Mouse (Mus musculus) skeletal muscle tissue, adult 2 months (tissue): ENCODE data around the gene Ppp4c.

Experiments used
- DNase-seq: peaks from one replicate; pipeline ENCODE4 v3.0.0-alpha.2; 2012; ENCODE audit warnings: low read depth, low spot score

Ppp4c gene

DNA sequence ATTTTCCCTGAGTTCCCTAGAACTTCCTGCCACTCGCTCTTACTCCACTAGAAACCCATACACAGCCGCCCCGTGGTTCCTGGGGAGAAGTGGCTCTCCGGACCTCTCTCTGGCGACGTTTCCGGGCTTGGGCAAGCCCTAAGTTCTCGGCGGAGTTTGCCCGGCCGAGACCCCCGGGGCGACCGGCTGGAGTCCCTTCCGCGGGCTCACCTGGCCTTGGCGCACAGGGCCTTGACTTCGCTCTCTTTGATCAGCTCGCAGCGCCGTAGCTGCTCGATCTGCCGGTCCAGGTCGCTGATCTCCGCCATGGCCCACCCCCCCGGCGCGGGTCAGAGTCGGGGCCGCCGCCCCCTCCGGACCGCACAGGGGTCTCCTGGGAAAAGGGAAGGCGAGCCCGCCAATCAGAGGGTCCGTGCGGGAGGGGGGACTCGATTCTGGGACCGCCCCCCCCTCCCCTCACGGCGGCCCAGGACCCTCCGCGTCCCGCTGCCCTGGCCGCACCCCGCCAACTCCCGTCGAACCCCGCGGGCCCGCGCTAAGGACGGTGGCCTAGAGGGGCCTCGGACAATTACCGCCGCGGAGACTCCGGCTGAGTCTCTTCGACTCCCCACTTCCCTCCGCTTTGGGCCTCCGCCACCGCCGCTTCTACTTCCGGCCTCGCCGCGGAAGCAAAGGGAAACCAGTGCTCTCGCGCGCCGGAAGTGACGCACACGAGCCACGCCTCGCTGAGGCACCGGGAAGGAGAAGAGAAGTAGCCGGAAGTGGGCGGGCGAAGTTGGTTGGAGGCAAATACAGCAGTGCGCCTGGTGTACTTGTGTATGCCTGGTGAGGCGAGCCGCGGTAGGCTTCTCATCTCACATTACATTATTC is at the start of gene Ppp4c:
Ppp4c (minus strand) TSS at position 646 of the 870 bp plus-strand sequence.
- DNase-seq, result peak; percentile 97

GRCm38 (mm10) chr7:126833294-126833693 is 41.0 kb upstream of the Ppp4c start:
- DNase-seq, result peak; percentile 51

DNA sequence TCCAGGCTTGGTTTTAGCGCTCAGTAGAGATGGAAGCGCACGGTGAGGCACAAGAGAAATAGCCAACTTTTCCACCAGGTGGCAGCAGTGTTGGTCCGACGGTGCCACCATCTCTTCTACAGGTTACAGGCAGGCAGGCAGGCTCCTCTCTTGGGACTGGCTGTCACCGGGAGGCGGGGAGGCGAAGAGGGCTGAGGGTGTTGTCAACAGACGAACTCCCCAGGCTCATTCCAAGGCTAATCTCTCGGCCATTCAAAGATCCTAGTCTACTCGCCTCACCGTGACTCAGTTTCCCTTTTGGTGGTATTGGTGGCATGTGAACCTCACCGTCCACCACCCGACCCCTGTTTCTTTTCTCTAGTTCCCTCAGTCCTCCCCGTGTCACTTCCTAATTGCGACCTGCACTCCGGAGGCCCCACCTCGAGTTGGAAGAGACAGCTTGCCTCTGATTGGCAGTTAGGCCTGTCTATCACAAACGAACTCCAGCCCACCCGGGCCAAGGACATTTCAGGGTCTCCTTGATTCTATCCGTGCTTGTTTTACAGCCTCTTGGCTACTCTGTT is 39.8 kb upstream of the Ppp4c start:
- DNase-seq, result peak; percentile 58

- DNase-seq, result no peak
These were observed 39.2 kb upstream of the Ppp4c start, which contains the start of gene 4930451I11Rik for GRCm38 (mm10) chr7:126831539-126831938. Gene 4930451I11Rik, minus strand, starts transcription at chr7:126831639.

GRCm38 (mm10) chr7:126825952-126826351 is 33.7 kb upstream of the Ppp4c start:
- DNase-seq, result no peak

- no peak for DNase-seq
These were observed 33.1 kb upstream of the Ppp4c start for GRCm38 (mm10) chr7:126825403-126825802.

GRCm38 (mm10) chr7:126823940-126824339 is 31.6 kb upstream of the Ppp4c start:
- no peak for DNase-seq

DNA sequence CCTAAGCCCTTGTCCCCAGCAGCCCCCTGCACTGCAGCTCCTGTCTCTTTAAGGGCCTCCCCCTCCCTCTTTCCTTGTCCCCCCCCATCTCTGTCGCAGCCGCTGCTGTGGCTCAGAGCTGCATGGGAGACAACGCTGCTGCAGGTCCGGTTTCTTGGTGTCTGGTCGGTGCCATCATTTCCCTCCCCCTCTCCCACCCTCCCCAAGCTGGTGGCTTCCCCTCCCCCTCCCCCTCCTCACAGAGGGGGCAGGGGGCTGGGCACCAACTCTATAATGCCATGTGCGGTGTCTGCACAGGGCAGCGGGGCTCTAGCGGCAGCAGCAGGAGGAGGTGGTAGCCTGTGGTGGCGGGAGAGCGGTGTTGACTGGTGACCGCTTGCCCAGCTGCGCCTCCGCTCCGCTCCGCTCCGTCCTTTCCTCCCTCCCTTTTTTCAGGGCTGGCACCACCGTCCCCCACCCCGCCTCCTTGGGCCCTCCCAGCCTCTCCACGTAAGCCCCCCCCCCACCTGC is 31.0 kb upstream of the Ppp4c start:
- no peak for DNase-seq

GRCm38 (mm10) chr7:126822741-126823140 is 30.4 kb upstream of the Ppp4c start:
- DNase-seq, result no peak

GRCm38 (mm10) chr7:126821835-126822511 is 29.7 kb upstream of the Ppp4c start:
- peak; percentile 82 for DNase-seq

DNA sequence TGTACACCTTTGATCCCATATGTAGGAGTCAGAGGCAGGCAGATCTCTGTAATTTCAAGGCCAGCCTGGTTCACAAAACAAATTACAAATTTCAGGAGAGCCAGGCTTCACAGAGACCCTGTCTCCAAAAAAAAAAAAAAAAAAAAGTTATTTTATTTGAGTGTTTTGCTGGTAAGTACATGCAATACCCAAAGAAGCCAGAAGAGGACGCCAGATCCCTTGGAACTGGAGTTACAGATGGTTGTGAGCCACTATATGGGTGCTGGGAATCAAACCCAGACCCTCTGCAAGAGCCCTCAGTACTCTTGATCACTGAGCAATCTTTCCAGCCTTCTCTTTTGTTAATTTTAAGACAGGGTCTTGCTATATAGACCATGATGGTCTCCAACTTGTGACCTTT is 26.5 kb upstream of the Ppp4c start:
- no peak for DNase-seq

- DNase-seq, result no peak
These were observed 25.3 kb upstream of the Ppp4c start for GRCm38 (mm10) chr7:126817595-126817994.

DNA sequence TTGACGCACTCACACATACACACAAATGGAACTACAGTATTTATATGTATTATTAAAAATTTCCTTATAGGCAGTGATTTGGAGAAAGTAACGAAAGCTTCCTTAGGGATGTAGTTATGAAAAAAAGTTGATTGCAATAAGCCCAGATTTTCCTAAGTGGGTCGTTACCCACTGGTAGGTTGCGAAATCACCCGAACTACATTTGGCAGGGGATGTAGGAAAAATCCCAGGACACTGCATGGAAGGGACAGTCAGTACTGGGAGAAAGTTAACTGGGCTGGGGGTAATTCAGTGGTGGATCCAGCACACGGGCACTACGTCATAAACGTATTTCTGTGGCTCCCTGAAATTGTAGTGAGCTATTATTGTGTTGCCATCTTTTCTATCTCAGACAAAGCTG is 24.2 kb upstream of the Ppp4c start:
- DNase-seq, result peak; percentile 70

DNA sequence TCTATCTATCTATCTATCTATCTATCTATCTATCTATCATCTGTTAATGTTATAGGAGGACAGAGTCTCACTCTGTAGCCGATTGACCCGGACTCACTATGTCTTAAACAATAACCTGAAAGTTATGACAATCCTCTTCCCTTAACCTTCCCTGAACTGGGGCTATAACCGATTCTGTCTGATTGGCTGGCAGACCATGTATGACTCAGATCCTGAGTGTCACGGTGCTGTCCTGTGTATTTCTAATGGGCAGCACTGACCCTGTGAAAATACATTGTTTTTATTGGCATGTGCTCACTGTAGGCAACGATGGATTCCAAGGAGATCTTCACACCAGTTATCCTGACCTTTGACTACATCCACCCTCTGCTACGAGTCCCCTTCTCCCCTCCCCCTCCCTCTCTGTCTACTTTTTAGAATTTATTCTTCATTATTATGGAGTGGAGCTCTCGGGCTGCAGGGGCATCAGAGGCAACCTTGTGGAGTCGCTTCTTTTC is 23.5 kb upstream of the Ppp4c start:
- no peak for DNase-seq

GRCm38 (mm10) chr7:126809723-126810369 is 17.6 kb upstream of the Ppp4c start:
- no peak for DNase-seq

DNA sequence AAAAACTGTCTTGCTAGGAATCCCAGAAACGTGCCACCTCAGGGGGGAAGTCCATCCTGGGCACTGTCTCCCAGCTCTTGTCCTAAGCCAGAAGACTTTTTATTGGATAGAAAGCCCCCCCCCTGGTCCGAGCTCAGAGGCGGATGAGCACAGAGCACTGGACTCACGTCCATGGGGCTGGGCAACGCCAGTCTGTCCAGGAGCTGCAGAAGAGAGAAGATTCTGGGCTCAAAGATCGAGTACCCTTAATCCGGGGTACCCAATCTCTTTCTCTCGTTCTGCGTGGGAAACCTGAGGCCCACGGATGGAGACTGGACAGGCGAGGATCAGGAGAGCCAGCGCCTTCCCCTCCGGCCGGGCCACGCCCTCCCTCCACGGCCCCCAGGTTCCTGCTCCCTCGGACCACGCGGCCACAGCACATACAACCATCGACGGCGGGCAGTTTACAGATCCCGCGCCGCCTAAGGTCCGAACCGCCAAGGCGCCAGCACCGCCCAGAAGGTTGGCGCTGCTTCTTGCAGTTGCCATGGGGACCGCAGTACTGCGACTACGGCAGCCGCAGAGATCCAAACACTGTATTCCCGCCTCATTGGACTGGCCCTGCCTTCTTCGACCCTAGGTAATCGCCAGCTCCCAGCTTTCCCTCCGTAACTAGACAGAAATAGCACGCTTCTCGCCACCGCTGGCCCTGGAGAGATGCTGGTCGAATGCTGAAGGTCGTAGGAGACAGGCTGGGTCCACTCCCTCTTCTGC is 16.6 kb upstream of the Ppp4c start:
- peak; percentile 88 for DNase-seq

- peak; percentile 73 for DNase-seq
These were observed 15.1 kb upstream of the Ppp4c start for GRCm38 (mm10) chr7:126807405-126807804.

- peak; percentile 72 for DNase-seq
These were observed 14.7 kb upstream of the Ppp4c start for GRCm38 (mm10) chr7:126806956-126807355.

- DNase-seq, result no peak
These were observed 11.5 kb upstream of the Ppp4c start for GRCm38 (mm10) chr7:126803751-126804150.

- no peak for DNase-seq
These were observed 10.9 kb upstream of the Ppp4c start for GRCm38 (mm10) chr7:126803181-126803580.
